Mouse (Mus musculus) CH12.LX (cell line): ENCODE data around the gene Mrpl51.

ENCODE experiments used
- MAX ChIP-seq: IDR thresholded peaks from 2 replicates; pipeline ENCODE4 v1.6.1; 2011; ENCODE audit warnings: low read length, improper control_type of control experiment
- NRF1 ChIP-seq: IDR thresholded peaks from 2 replicates; pipeline ENCODE4 v1.6.1; 2014; ENCODE audit warnings: low read depth, mild to moderate bottlenecking, inconsistent platforms, low read length, improper control_type of control experiment, moderate library complexity

DNA sequence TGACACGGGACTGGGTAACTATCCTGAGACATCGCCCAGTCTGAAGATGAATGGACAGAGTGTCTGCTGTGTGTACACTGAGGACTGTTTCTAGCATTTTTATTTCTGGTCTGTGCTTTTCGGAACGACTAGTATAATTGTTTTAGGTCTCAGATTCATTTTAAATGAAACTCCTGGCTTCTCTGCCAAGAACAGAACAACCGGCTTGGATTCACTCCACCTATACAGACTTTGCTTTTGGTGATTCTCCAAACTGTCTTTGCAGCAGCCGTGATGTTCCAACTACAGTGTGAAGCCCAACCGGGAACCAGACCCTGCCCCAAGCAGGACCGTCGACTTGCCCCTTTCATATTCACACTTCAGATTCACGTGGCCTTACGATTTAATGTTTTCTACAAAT, 26.3 kb downstream of the Mrpl51 start:
- no peak for TF ChIP-seq MAX
- no peak for TF ChIP-seq NRF1
